In genomic region chr15:95904247-95904646, GRCm38 (mm10) we compare ENCODE assay signal across 22 mouse cellular contexts.
A peak's percentile ranks its signal among the peaks of the same experiment; 100 is the strongest.
DNase-seq lines count a peak whose midpoint lies in the region; ATAC-seq and TF ChIP-seq lines count a peak whose summit lies in the region.
"Had no signal": no experiment of that assay in that cellular context is flagged by ENCODE, and none has a peak within 500 bp of the region (broad histone marks: within the 10 kb centered on the region; RNA-seq: fewer than 3 reads in every experiment).

No protein-coding gene starts in this region.

- no peak overlapping the region for H3K4me2 ChIP-seq in hindbrain, embryonic 14.5 days (replicated peaks)
- H3K4me2 ChIP-seq in hindbrain, embryonic 16.5 days (ENCODE audit: low read length), result no peak overlapping the region
- H3K4me2 ChIP-seq in lung, postnatal 0 days (replicated peaks; ENCODE audit: low read depth, low read length), result peak overlapping the region; percentile 17; the same call in 1 of the 2 replicates
- H3K4me2 ChIP-seq in forebrain, postnatal 0 days (ENCODE audit: low read depth), result no peak overlapping the region
- H3K4me2 ChIP-seq: forebrain, embryonic 13.5 days had no signal

- H3K4me1 ChIP-seq in hindbrain, embryonic 14.5 days (replicated peaks; ENCODE audit: control insufficient read depth, insufficient read depth, low read length), result peaks cover 6% of the 10 kb centered on the region; the same call in 1 of the 2 replicates
- peaks cover 4% of the 10 kb centered on the region for H3K4me1 ChIP-seq in hindbrain, embryonic 16.5 days (ENCODE audit: control insufficient read depth, insufficient read depth, low read depth, low read length)
- H3K4me1 ChIP-seq in lung, postnatal 0 days (ENCODE audit: insufficient read depth, low read depth, low read length), result peaks cover 17% of the 10 kb centered on the region; the same call in 1 of the 2 replicates
- no peaks in the 10 kb centered on the region for H3K4me1 ChIP-seq in forebrain, postnatal 0 days (ENCODE audit: insufficient read depth)

- H3K27me3 ChIP-seq in hindbrain, embryonic 14.5 days (ENCODE audit: control insufficient read depth, insufficient read depth, low read length), result no peaks in the 10 kb centered on the region
- H3K27me3 ChIP-seq in hindbrain, embryonic 16.5 days (replicated peaks; ENCODE audit: control insufficient read depth, insufficient read depth, low read length), result no peaks in the 10 kb centered on the region
- no peaks in the 10 kb centered on the region for H3K27me3 ChIP-seq in lung, postnatal 0 days (replicated peaks; ENCODE audit: insufficient read depth, low read length)
- H3K27me3 ChIP-seq in forebrain, postnatal 0 days (ENCODE audit: insufficient read depth, low read length), result no peaks in the 10 kb centered on the region
- H3K27me3 ChIP-seq: forebrain, embryonic 13.5 days had no signal

- TF ChIP-seq EP300 in lung, postnatal 0 days (IDR thresholded peaks at IDR 0.05), result peak; percentile 83

- no peak overlapping the region for H3K9ac ChIP-seq in hindbrain, embryonic 14.5 days
- H3K9ac ChIP-seq in hindbrain, embryonic 16.5 days (ENCODE audit: low read depth, low read length), result no peak overlapping the region
- H3K9ac ChIP-seq in lung, postnatal 0 days (replicated peaks; ENCODE audit: low read depth), result no peak overlapping the region
- H3K9ac ChIP-seq in forebrain, postnatal 0 days, result no peak overlapping the region
- H3K9ac ChIP-seq: forebrain, embryonic 13.5 days; liver, embryonic 14.5 days had no signal

- 60% methylated on average over 14 of the region's 14 CpGs for WGBS in hindbrain, embryonic 14.5 days
- 68% methylated on average over 14 of the region's 14 CpGs for WGBS in hindbrain, embryonic 16.5 days
- WGBS in lung, postnatal 0 days, result 28% methylated on average over 14 of the region's 14 CpGs
- 69% methylated on average over 14 of the region's 14 CpGs for WGBS in forebrain, postnatal 0 days

- no peaks in the 10 kb centered on the region for H3K36me3 ChIP-seq in hindbrain, embryonic 14.5 days (replicated peaks; ENCODE audit: control insufficient read depth, insufficient read depth)
- H3K36me3 ChIP-seq in hindbrain, embryonic 16.5 days (ENCODE audit: control insufficient read depth, insufficient read depth, low read length), result no peaks in the 10 kb centered on the region
- no peaks in the 10 kb centered on the region for H3K36me3 ChIP-seq in lung, postnatal 0 days (ENCODE audit: insufficient read depth, low read length)
- H3K36me3 ChIP-seq in forebrain, postnatal 0 days (ENCODE audit: insufficient read depth), result no peaks in the 10 kb centered on the region
- H3K36me3 ChIP-seq: heart, embryonic 10.5 days had no signal

- TF ChIP-seq CTCF in lung, postnatal 0 days (IDR thresholded peaks at IDR 0.05), result 0 out of 2 replicates have a peak, but pooled peaks have one; percentile 2
- no peak for TF ChIP-seq CTCF in brain, embryonic 14.5 days (IDR thresholded peaks at IDR 0.05; ENCODE audit: borderline replicate concordance, extremely low read depth, insufficient read depth, insufficient read length)
- TF ChIP-seq CTCF in forebrain, postnatal 0 days (IDR thresholded peaks at IDR 0.05; ENCODE audit: low read depth), result no peak

- no peak for TF ChIP-seq POLR2A in brain, embryonic 14.5 days (IDR thresholded peaks at IDR 0.05; ENCODE audit: borderline replicate concordance, extremely low read depth, insufficient read depth, insufficient read length, poor library complexity, severe bottlenecking)

- ATAC-seq in hindbrain, embryonic 14.5 days (ENCODE audit: low FRiP score), result no peak
- no peak for ATAC-seq in hindbrain, embryonic 16.5 days
- peak; percentile 37 for ATAC-seq in lung, postnatal 0 days
- no peak for ATAC-seq in forebrain, postnatal 0 days
- ATAC-seq: forebrain, embryonic 13.5 days; hindbrain, postnatal 0 days had no signal

- H3K27ac ChIP-seq in hindbrain, embryonic 14.5 days, result 0 out of 2 replicates have a peak overlapping the region, but pooled peaks have one; percentile 15
- no peak overlapping the region for H3K27ac ChIP-seq in hindbrain, embryonic 16.5 days (ENCODE audit: low read depth, low read length)
- H3K27ac ChIP-seq in lung, postnatal 0 days (ENCODE audit: low read length), result no peak overlapping the region
- no peak overlapping the region for H3K27ac ChIP-seq in forebrain, postnatal 0 days (ENCODE audit: low read depth, low read length)
- H3K27ac ChIP-seq: forebrain, embryonic 13.5 days; heart, embryonic 10.5 days; hindbrain, postnatal 0 days; kidney, postnatal 0 days; liver, embryonic 14.5 days had no signal

- no peak overlapping the region for H3K4me3 ChIP-seq in hindbrain, embryonic 14.5 days (replicated peaks; ENCODE audit: low read length)
- no peak overlapping the region for H3K4me3 ChIP-seq in hindbrain, embryonic 16.5 days (ENCODE audit: low read length)
- H3K4me3 ChIP-seq in lung, postnatal 0 days (ENCODE audit: low read depth, low read length), result no peak overlapping the region
- H3K4me3 ChIP-seq in forebrain, postnatal 0 days (ENCODE audit: low read depth, low read length), result no peak overlapping the region
- H3K4me3 ChIP-seq: forebrain, embryonic 13.5 days; heart, embryonic 10.5 days had no signal

- no peak for DNase-seq in hindbrain, embryonic 14.5 days (ENCODE audit: low spot score)
- DNase-seq in lung, postnatal 0 days (ENCODE audit: low spot score), result peak; percentile 70
- DNase-seq in lung, postnatal 14 days, result no peak
- peak; percentile 63 for DNase-seq in brain, embryonic 14.5 days (ENCODE audit: low read depth)
- DNase-seq in naive thymus-derived CD4-positive, alpha-beta T cell, adult 2 months (ENCODE audit: low read depth), result peak; percentile 29
- DNase-seq in embryo, embryonic 10 days (ENCODE audit: low spot score), result no peak
- no peak for DNase-seq in forebrain, postnatal 0 days
- DNase-seq: adrenal gland, adult 2 months; cerebellum, adult 2 months; cerebellum, postnatal 25 days; embryo, embryonic 11 days; kidney, adult 2 months; layer of hippocampus, adult 9-11 months; right cerebral cortex, postnatal 25 days; spleen, adult 18-20 months; thymus, postnatal 36 days had no signal

- H3K9me3 ChIP-seq in hindbrain, embryonic 14.5 days (ENCODE audit: control insufficient read depth, low read length), result no peaks in the 10 kb centered on the region
- H3K9me3 ChIP-seq in hindbrain, embryonic 16.5 days (ENCODE audit: control insufficient read depth, low read length), result no peaks in the 10 kb centered on the region
- no peaks in the 10 kb centered on the region for H3K9me3 ChIP-seq in lung, postnatal 0 days (ENCODE audit: low read length)
- H3K9me3 ChIP-seq in forebrain, postnatal 0 days (ENCODE audit: low read length), result no peaks in the 10 kb centered on the region
- H3K9me3 ChIP-seq: forebrain, embryonic 13.5 days; heart, embryonic 10.5 days had no signal

Comparison
In these comparisons a context has a peak if more than half of its experiments do, and no peak if none do; other contexts are left out.
1. DNase-seq: peak in lung, postnatal 0 days (single experiment), brain, embryonic 14.5 days (single experiment) and naive thymus-derived CD4-positive, alpha-beta T cell, adult 2 months (single experiment); none in hindbrain, embryonic 14.5 days (single experiment), lung, postnatal 14 days (single experiment), embryo, embryonic 10 days (single experiment) and forebrain, postnatal 0 days (single experiment).